Mouse (Mus musculus) olfactory bulb, adult 2 months (tissue): Measurements from ENCODE around the gene Dnajc16. TPM values are rescaled to one million over a fixed set of nuclear protein-coding genes. Genes with fewer than 3 reads are reported as not detected.

ENCODE experiments used
- H3K27ac ChIP-seq: fragments of 200-500 bp; 2 replicates; pipeline ENCODE4 v1.5.1; 2012; ENCODE audit warnings: low read depth, low read length; ENCODE audit not compliant: insufficient read depth
- H3K4me1 ChIP-seq: fragments of 200-500 bp; 2 replicates; pipeline ENCODE4 v1.6.1; 2012; ENCODE audit warnings: low read length; ENCODE audit not compliant: control insufficient read depth, insufficient read depth
- H3K4me3 ChIP-seq: fragments of 200-500 bp; 2 replicates; pipeline ENCODE4 v1.5.1; 2012; ENCODE audit warnings: mild to moderate bottlenecking, low read depth, low read length, moderate library complexity; ENCODE audit not compliant: insufficient read depth
- CTCF ChIP-seq: fragments of 200-500 bp; IDR thresholded peaks from 2 replicates; pipeline ENCODE4 v1.5.1; 2012; ENCODE audit warnings: low read depth, mild to moderate bottlenecking, low read length, moderate library complexity; ENCODE audit not compliant: insufficient read depth
- POLR2A ChIP-seq: fragments of 200-500 bp; IDR thresholded peaks from 2 replicates; pipeline ENCODE4 v1.6.1; 2012; ENCODE audit warnings: mild to moderate bottlenecking, low read depth, low read length, moderate library complexity; ENCODE audit not compliant: insufficient read depth
- WGBS: fragments of 180-500 bp; shearing (Covaris S2); methylation state at CpG from one replicate; pipeline ENCODE4 v1.1.7; 2018; 5-methylcytosine and 5-hydroxymethylcytosine counted together
- polyA plus RNA-seq: library from polyadenylated mRNA; stranded (reverse); fragments of >200 nt; gene quantifications from 2 replicates; pipeline ENCODE4 v1.2.4, GENCODE M21; 2012; ENCODE audit warnings: low replicate concordance; ENCODE audit not compliant: missing spikeins, insufficient read depth, insufficient read length

Gene Dnajc16
- polyA plus RNA-seq, 1 experiment, result not detected

DNA sequence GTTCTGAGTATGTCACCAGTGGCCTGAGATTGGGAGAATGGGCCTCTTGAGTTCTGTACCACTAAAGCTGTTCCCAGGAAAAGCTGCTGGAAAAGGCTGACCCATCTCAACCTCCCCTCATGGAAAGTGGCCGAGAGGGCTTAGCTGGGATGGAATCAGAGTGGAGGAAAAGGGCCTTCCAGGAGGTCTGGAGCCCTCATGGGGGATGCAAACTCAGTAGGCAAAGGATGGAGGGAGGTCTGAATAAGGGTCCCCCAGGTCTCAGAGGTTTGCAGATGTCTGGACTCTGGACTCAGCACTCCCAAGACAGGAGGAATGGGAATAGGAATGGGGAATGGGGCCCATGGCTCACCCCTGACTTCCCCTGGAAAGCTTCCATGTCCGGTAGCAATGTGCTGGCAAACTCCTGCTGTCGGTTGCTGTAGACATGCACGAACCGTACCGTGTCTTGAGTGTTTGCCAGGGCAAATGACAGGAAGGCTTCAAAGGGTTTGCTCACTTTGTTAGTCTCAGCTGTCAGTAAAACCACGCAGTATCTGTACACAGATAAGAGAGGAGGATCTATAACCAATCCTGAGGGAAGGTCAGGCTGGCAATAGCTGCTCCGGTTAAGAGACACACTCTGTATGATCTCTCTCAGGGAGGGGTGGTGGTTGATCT is 21.1 kb downstream of the Dnajc16 start:
- no peak for TF ChIP-seq POLR2A
- WGBS, result 70% methylated on average over 8 of the region's 8 CpGs
- Histone ChIP-seq H3K4me3 (no peak overlapping the region), H3K27ac (no peak overlapping the region), H3K4me1 (peaks cover 17% of the 10 kb centered on the region)

DNA sequence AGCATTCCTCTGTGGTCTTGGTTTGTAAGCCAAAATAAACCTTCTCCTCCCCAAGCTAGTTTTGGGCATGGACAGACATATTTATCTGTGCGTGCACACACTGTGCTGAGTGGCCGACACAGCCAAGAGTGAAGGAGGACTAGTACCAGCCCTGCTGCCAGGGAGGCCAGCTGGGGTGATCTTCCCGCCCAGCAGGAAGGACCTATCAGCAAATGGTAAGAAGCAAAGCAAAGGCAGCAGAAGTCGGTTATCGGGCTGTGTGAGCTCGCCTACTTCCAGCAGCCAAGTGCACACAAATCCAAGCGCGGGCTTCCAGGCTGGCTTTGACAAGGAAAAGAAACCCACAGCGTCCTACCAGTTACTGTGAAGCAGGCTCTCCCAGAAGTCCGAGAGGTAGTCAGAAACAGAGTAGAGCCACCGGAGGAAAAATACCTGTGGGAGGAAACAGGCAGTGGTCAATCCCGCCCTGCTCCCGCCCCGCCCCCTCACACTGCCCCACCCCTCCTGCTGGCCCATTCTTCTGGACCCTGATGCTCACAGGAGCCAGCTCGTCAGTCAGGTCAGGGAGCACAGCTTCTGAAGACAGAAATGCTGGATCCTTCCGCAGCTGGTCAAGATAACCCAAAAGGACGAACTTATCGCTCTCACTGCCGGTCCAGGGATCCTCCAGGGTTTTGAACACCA is 23.2 kb downstream of the Dnajc16 start:
- no peak overlapping the region for H3K4me3 ChIP-seq
- H3K4me1 ChIP-seq, result peaks cover 17% of the 10 kb centered on the region
- H3K27ac ChIP-seq, result peak overlapping the region; percentile 4; the same call in 1 of the 2 replicates
- WGBS, result 66% methylated on average over 19 of the region's 19 CpGs
- TF ChIP-seq POLR2A, result no peak
- no peak for TF ChIP-seq CTCF

DNA sequence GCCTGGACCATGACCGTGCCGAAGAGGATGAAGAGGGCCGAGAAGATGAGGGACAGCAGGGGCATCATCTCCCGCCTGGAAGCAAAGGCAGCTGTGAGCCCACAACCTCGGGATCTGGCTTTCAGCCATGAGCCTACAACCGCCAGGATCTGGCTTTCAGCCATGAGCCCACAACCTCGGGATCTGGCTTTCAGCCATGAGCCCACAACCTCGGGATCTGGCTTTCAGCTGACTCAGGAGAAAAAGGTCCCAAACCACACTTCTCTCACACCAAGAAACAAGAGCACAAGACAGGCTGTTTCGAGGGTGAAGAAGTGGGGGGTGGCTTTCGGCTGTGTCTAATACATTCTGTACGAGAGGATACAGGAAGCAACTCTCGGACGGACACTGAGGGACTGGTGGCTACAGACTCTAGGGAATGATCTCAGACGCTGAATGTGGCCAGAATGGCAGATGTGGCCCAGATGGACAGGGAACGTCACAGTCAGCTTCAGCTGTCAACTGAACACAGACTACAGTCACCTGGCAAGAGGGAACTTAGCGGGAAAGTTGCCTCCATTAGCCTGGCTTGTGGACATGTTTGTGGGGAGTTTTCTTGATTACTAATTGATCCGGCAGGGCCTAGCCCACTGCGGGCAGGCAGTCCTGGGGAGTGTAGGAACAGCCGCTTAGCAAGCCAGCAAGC is 23.9 kb downstream of the Dnajc16 start:
- Histone ChIP-seq H3K4me3 (no peak overlapping the region), H3K4me1 (peaks cover 17% of the 10 kb centered on the region), H3K27ac (no peak overlapping the region)
- TF ChIP-seq CTCF (no peak), POLR2A (no peak)
- WGBS, result 24% methylated on average over 19 of the region's 19 CpGs

DNA sequence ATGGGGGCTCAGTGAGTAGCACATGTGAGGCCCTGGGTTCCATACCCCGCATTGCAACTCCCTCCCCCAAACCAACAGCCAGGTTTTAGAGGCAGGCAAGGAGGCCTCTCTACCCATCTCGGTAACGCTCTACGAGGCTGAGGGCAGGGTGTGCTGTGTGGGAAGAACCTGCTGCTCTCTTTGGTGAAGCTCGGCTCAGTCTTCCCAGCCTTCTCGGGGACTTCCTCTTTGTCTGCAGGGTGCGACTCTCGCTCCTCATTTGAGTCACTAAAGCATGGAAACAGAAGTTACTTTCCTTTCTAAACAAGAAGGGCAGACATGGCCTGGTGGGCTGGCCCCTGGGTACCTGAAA is 24.4 kb downstream of the Dnajc16 start:
- no peak overlapping the region for H3K27ac ChIP-seq
- WGBS, result 34% methylated on average over 8 of the region's 8 CpGs
- TF ChIP-seq CTCF (no peak), POLR2A (no peak)
- H3K4me3 ChIP-seq, result no peak overlapping the region
- H3K4me1 ChIP-seq, result peaks cover 17% of the 10 kb centered on the region

DNA sequence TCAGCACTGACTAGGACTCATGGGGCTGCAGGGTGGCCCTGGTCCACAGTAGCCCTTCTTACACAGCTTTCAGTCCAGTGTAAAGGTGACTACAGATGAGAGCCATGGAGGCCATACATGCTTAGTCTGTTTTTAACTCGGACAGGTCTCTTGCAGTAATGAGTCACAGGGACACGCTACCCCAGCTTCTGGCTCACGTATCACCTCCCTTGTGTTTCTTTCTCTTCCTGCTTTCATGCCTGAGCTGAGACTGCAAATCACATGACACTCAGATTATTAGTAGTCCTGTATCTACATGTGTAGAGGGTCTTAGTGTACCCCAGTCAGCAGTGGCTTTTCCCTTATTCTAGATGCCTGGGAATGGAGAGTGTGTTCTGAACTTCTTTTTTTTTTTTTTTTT is 25.7 kb downstream of the Dnajc16 start:
- 88% methylated on average over 3 of the region's 3 CpGs for WGBS
- peaks cover 17% of the 10 kb centered on the region for H3K4me1 ChIP-seq
- H3K4me3 ChIP-seq, result no peak overlapping the region
- H3K27ac ChIP-seq, result no peak overlapping the region
- TF ChIP-seq CTCF (no peak), POLR2A (no peak)

DNA sequence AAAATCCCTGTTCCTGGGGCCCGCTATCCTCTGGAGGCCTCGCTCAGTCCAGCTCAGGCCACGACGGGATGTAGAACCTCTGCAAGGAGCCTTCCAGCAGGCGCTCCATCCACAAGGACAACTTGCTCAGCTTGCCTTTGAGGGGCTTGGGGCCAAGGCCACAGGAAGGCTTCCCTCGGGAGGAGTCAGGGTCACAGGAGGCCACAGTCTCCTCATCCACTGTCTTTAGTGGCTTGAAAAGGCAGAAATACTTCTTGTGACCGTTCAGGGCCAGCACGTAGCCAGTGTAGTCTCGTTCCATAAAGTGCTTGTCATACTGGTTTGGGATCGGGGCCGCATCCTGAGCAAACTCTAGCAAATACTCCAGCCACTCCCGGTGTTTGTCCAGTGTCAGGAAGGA is 27.3 kb downstream of the Dnajc16 start:
- Histone ChIP-seq H3K4me3 (no peak overlapping the region), H3K27ac (no peak overlapping the region), H3K4me1 (peaks cover 17% of the 10 kb centered on the region)
- 94% methylated on average over 12 of the region's 12 CpGs for WGBS
- TF ChIP-seq POLR2A (no peak), CTCF (no peak)

DNA sequence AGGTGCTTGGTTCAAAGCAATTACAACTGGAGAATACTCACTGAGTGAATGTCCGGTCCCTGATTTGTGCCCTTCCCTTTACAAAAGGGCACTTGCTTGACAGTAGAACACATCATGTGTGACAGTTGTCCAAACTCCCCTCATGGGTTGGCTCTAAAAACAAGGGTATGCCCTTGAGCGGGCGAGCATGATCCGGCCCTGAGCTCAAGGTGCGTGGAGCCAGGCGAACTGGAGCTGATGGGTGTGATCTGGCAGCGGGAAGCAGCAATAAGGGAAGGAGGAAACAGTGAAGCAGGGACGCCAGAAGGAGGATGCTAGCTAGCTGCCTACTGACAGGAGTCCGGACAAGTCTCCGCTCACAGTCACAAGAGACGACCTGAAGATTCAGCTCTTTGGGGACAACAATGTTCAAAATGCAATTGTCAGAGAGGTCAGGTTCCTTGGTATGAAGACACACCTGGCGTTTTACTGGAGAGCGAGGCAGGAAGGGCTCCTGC is 28.6 kb downstream of the Dnajc16 start:
- no peak overlapping the region for H3K27ac ChIP-seq
- WGBS, result 93% methylated on average over 13 of the region's 13 CpGs
- H3K4me1 ChIP-seq, result peaks cover 10% of the 10 kb centered on the region
- H3K4me3 ChIP-seq, result no peak overlapping the region
- TF ChIP-seq POLR2A, result no peak
- TF ChIP-seq CTCF, result no peak

DNA sequence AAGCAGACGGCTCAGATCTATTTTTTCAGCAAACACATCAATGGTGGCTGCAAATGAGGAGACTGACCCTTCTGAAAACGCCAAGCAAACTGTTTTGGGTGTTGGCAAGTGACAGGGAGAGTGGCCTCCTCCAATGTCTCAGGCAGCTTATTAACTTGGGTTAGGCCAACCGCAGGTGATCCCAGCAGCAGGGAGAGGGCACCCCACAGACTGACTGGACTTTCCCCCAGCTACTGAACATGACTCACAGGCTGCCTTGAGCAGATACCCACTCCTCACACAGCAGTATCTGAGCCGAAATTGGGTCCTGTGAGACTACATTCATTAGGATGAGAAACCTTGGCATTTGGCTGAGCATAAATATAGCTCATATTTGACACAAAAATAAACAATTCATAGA is 29.8 kb downstream of the Dnajc16 start:
- Histone ChIP-seq H3K27ac (no peak overlapping the region), H3K4me1 (no peaks in the 10 kb centered on the region), H3K4me3 (no peak overlapping the region)
- WGBS, result 84% methylated on average over 4 of the region's 4 CpGs
- TF ChIP-seq POLR2A, result no peak
- no peak for TF ChIP-seq CTCF
